Mouse (Mus musculus) kidney, adult 2 months (tissue): ENCODE measurements around the gene Dcaf10. TPM values are rescaled to one million over a fixed set of nuclear protein-coding genes. Genes with fewer than 3 reads are reported as not detected.

ENCODE experiments used
- DNase-seq: peaks from one replicate; pipeline ENCODE4 v3.0.0; 2021
- H3K27ac ChIP-seq: fragments of 200-500 bp; 2 replicates; pipeline ENCODE4 v1.5.1; 2012; ENCODE audit warnings: low read depth, low read length, control low read depth, inconsistent platforms; ENCODE audit not compliant: insufficient read depth
- H3K27me3 ChIP-seq: fragments of 200-500 bp; replicated peaks from 2 replicates; pipeline ENCODE4 v1.6.1; 2012; ENCODE audit warnings: mild to moderate bottlenecking, moderate library complexity, low read length, inconsistent platforms; ENCODE audit not compliant: control insufficient read depth, insufficient read depth
- H3K36me3 ChIP-seq: fragments of 200-500 bp; 2 replicates; pipeline ENCODE4 v1.6.1; 2012; ENCODE audit warnings: mild to moderate bottlenecking, moderate library complexity, low read length, inconsistent platforms; ENCODE audit not compliant: control insufficient read depth, insufficient read depth
- H3K4me1 ChIP-seq: fragments of 200-500 bp; 2 replicates; pipeline ENCODE4 v1.6.1; 2011; ENCODE audit warnings: low read length; ENCODE audit not compliant: control insufficient read depth, insufficient read depth
- H3K4me3 ChIP-seq: fragments of 200-500 bp; 2 replicates; pipeline ENCODE4 v1.5.1; 2011; ENCODE audit warnings: mild to moderate bottlenecking, low read depth, low read length, control low read depth; ENCODE audit not compliant: insufficient read depth
- CTCF ChIP-seq: fragments of 200-500 bp; conservative IDR thresholded peaks from 2 replicates; pipeline ENCODE4 v1.5.1; 2011; ENCODE audit warnings: low read depth, mild to moderate bottlenecking, control low read depth, low read length, moderate library complexity, mixed read lengths; ENCODE audit not compliant: insufficient read depth, insufficient read length
- POLR2A ChIP-seq: fragments of 200-500 bp; IDR thresholded peaks from one replicate; pipeline ENCODE4 v1.6.1; 2011; ENCODE audit warnings: low read depth, low read length, control low read depth
- WGBS: fragments of 180-500 bp; shearing (Covaris S2); methylation state at CpG from one replicate; pipeline ENCODE4 v1.1.7; 2018; 5-methylcytosine and 5-hydroxymethylcytosine counted together
- polyA plus RNA-seq: library from polyadenylated mRNA; depleted of rRNA; stranded (reverse); fragments of >200 nt; gene quantifications from 2 replicates; pipeline ENCODE4 v1.2.3, GENCODE M21; 2012

The Dcaf10 gene
- polyA plus RNA-seq, 1 experiment: 8.5 TPM

GRCm38 (mm10) chr4:45399421-45400210 lies 57.7 kb downstream of the Dcaf10 start:
- Histone ChIP-seq H3K4me3 (no peak overlapping the region), H3K36me3 (peaks cover 10% of the 10 kb centered on the region), H3K27me3 (no peaks in the 10 kb centered on the region), H3K27ac (no peak overlapping the region), H3K4me1 (peaks cover 8% of the 10 kb centered on the region; the same call in 1 of the 2 replicates)
- 92% methylated on average over 45 of the region's 45 CpGs for WGBS
- TF ChIP-seq POLR2A: no peak
- TF ChIP-seq CTCF: no peak
- DNase-seq: no peak

- Histone ChIP-seq H3K27ac (no peak overlapping the region), H3K4me1 (peaks cover 23% of the 10 kb centered on the region), H3K36me3 (peaks cover 10% of the 10 kb centered on the region), H3K4me3 (no peak overlapping the region), H3K27me3 (no peaks in the 10 kb centered on the region)
- no peak for DNase-seq
- 91% methylated on average over 4 of the region's 4 CpGs for WGBS
- TF ChIP-seq POLR2A: no peak
- no peak for TF ChIP-seq CTCF
Observed at GRCm38 (mm10) chr4:45402281-45402680, 60.4 kb downstream of the Dcaf10 start.

- Histone ChIP-seq H3K4me3 (no peak overlapping the region), H3K27me3 (no peaks in the 10 kb centered on the region), H3K27ac (no peak overlapping the region), H3K36me3 (peaks cover 9% of the 10 kb centered on the region), H3K4me1 (peaks cover 23% of the 10 kb centered on the region)
- no peak for DNase-seq
- WGBS: 51% methylated on average over 7 of the region's 7 CpGs
- no peak for TF ChIP-seq CTCF
- no peak for TF ChIP-seq POLR2A
Observed at GRCm38 (mm10) chr4:45402878-45403498, 61.1 kb downstream of the Dcaf10 start.

GRCm38 (mm10) chr4:45403499-45403878 lies 61.6 kb downstream of the Dcaf10 start:
- 43% methylated on average over 7 of the region's 7 CpGs for WGBS
- H3K4me3 ChIP-seq: no peak overlapping the region
- peaks cover 9% of the 10 kb centered on the region for H3K36me3 ChIP-seq
- H3K27ac ChIP-seq: no peak overlapping the region
- no peak for DNase-seq
- H3K4me1 ChIP-seq: peaks cover 23% of the 10 kb centered on the region
- no peaks in the 10 kb centered on the region for H3K27me3 ChIP-seq
- no peak for TF ChIP-seq POLR2A
- TF ChIP-seq CTCF: no peak

- TF ChIP-seq POLR2A (no peak), CTCF (no peak)
- Histone ChIP-seq H3K4me3 (no peak overlapping the region), H3K27me3 (no peaks in the 10 kb centered on the region), H3K36me3 (peaks cover 7% of the 10 kb centered on the region; the same call in 1 of the 2 replicates), H3K27ac (no peak overlapping the region), H3K4me1 (peaks cover 20% of the 10 kb centered on the region)
- DNase-seq: no peak
- WGBS: 91% methylated on average over 7 of the region's 7 CpGs
Observed at GRCm38 (mm10) chr4:45404086-45404485, 62.2 kb downstream of the Dcaf10 start.

- peak; percentile 91 for DNase-seq
- no peak for TF ChIP-seq POLR2A
- no peak for TF ChIP-seq CTCF
- Histone ChIP-seq H3K4me3 (no peak overlapping the region), H3K36me3 (peaks cover 4% of the 10 kb centered on the region; the same call in 1 of the 2 replicates), H3K27me3 (no peaks in the 10 kb centered on the region), H3K4me1 (peaks cover 20% of the 10 kb centered on the region), H3K27ac (no peak overlapping the region)
- 38% methylated on average over 7 of the region's 7 CpGs for WGBS
Observed at GRCm38 (mm10) chr4:45405315-45405714, 63.4 kb downstream of the Dcaf10 start.

- Histone ChIP-seq H3K36me3 (peaks cover 4% of the 10 kb centered on the region; the same call in 1 of the 2 replicates), H3K4me1 (peaks cover 20% of the 10 kb centered on the region), H3K27me3 (no peaks in the 10 kb centered on the region), H3K4me3 (peak overlapping the region; percentile 10; the same call in 1 of the 2 replicates), H3K27ac (peak overlapping the region; percentile 12)
- DNase-seq: no peak
- WGBS: 50% methylated on average over 7 of the region's 7 CpGs
- TF ChIP-seq POLR2A (no peak), CTCF (no peak)
Observed at GRCm38 (mm10) chr4:45406397-45406796, 64.5 kb downstream of the Dcaf10 start.
